Mouse (Mus musculus) stomach, postnatal 0 days (tissue): ENCODE results near the gene Ccdc33. TPM values are rescaled to one million over a fixed set of nuclear protein-coding genes. Genes with fewer than 3 reads are reported as not detected.

Source experiments
- ATAC-seq: fragments of 200-750 bp; cut with Nextera tagmentation; 2 replicates; pipeline ENCODE4 v1.8.0; 2017; ENCODE audit not compliant: low FRiP score, low TSS enrichment
- DNase-seq: peaks from one replicate; pipeline ENCODE4 v3.0.0-alpha.2; 2016; ENCODE audit warnings: low spot score
- H3K27ac ChIP-seq: fragments of 300-500 bp; sonication (generic); replicated peaks from 2 replicates; pipeline ENCODE4 v1.5.1; 2014; ENCODE audit warnings: mild to moderate bottlenecking, control low read depth
- H3K27me3 ChIP-seq: fragments of 300-500 bp; sonication (generic); 2 replicates; pipeline ENCODE4 v1.6.1; 2014; ENCODE audit warnings: low read length; ENCODE audit not compliant: control insufficient read depth, insufficient read depth
- H3K36me3 ChIP-seq: fragments of 300-500 bp; sonication (generic); 2 replicates; pipeline ENCODE4 v1.6.1; 2014; ENCODE audit warnings: low read length, mixed read lengths; ENCODE audit not compliant: control insufficient read depth, insufficient read depth
- H3K4me1 ChIP-seq: fragments of 300-500 bp; sonication (generic); replicated peaks from 2 replicates; pipeline ENCODE4 v1.6.1; 2014; ENCODE audit warnings: antibody characterized with exemption; ENCODE audit not compliant: control insufficient read depth, insufficient read depth
- H3K4me2 ChIP-seq: fragments of 300-500 bp; sonication (generic); replicated peaks from 2 replicates; pipeline ENCODE4 v1.6.1; 2014; ENCODE audit warnings: low read depth, mild to moderate bottlenecking, control low read depth, moderate library complexity
- H3K4me3 ChIP-seq: fragments of 300-500 bp; sonication (generic); 2 replicates; pipeline ENCODE4 v1.5.1; 2014; ENCODE audit warnings: low read depth, low read length, control low read depth
- H3K9ac ChIP-seq: fragments of 300-500 bp; sonication (generic); 2 replicates; pipeline ENCODE4 v1.6.1; 2014; ENCODE audit warnings: mild to moderate bottlenecking, low read length, control low read depth, mixed read lengths
- H3K9me3 ChIP-seq: fragments of 300-500 bp; sonication (generic); 2 replicates; pipeline ENCODE4 v1.6.1; 2016; ENCODE audit warnings: low read length; ENCODE audit not compliant: control insufficient read depth
- CTCF ChIP-seq: IDR thresholded peaks from 2 replicates; pipeline ENCODE4 v1.5.1; 2016; ENCODE audit warnings: antibody characterized with exemption, low read depth, mild to moderate bottlenecking, moderate library complexity
- EP300 ChIP-seq: optimal IDR thresholded peaks from 2 replicates; pipeline ENCODE3; 2016; ENCODE audit warnings: antibody characterized with exemption
- WGBS: fragments of 180-500 bp; shearing (Covaris S2); extraction: QIAGEN DNeasy Blood & Tissue Kit; methylation state at CpG from one replicate; pipeline ENCODE4 v1.1.7; 2014; 5-methylcytosine and 5-hydroxymethylcytosine counted together
- polyA plus RNA-seq: library from polyadenylated mRNA; unstranded; fragments of >200 nt; fragmentation: Nextera tagmentation; extraction: Ambion mirVana; gene quantifications from 2 replicates; pipeline ENCODE4 v1.2.1, GENCODE M21; 2015

The Ccdc33 gene
- 0.18 TPM in 1 of 2 replicates, not detected in the other for polyA plus RNA-seq

DNA sequence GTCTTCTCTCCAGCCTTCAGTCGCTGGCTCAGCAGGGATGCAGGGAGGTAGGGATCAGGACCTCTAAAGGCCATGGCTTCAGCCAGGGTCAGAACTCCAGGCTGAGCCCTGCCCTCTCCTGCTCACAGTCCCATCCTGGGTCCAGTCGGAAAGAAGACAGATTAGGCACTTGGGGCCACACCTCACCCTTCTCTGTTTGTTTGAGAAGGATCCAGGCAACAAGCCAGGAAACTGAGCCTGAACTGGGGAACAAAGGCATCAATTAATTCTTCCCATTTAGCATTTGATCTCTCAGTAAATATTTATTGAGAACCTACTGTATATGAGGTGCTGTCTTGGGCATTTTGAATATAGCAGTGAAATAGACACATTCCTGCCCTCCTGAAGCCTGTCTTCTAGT lies at the start of gene Ccdc33:
Gene Ccdc33, minus strand, starts transcription at position 153 of the 400 bp plus-strand sequence.
- no peak for TF ChIP-seq CTCF
- TF ChIP-seq EP300, result no peak

GRCm38 (mm10) chr9:58165779-58166178 lies 47.2 kb upstream of the Ccdc33 start:
- Histone ChIP-seq H3K4me3 (no peak overlapping the region), H3K4me1 (no peaks in the 10 kb centered on the region), H3K9ac (no peak overlapping the region), H3K27ac (no peak overlapping the region), H3K4me2 (no peak overlapping the region), H3K36me3 (no peaks in the 10 kb centered on the region), H3K9me3 (no peaks in the 10 kb centered on the region), H3K27me3 (no peaks in the 10 kb centered on the region)
- TF ChIP-seq EP300 (no peak), CTCF (no peak)
- no peak for ATAC-seq
- WGBS, result 74% methylated on average over 1 of the region's 1 CpGs
- DNase-seq, result no peak

More for the DNA sequence above, at the start of gene Ccdc33:
- Histone ChIP-seq H3K4me1 (peaks cover 2% of the 10 kb centered on the region; the same call in 1 of the 2 replicates), H3K27ac (no peak within 1 kb of the TSS), H3K4me3 (no peak within 1 kb of the TSS), H3K4me2 (no peak within 1 kb of the TSS), H3K27me3 (no peaks in the 10 kb centered on the region), H3K36me3 (no peaks in the 10 kb centered on the region), H3K9me3 (no peaks in the 10 kb centered on the region), H3K9ac (no peak within 1 kb of the TSS)
- WGBS, result 20% methylated on average over 2 of the region's 2 CpGs
- ATAC-seq (no peak), DNase-seq (no peak)

GRCm38 (mm10) chr9:58163146-58163545 lies 44.5 kb upstream of the Ccdc33 start:
- no peak overlapping the region for H3K4me3 ChIP-seq
- no peak for DNase-seq
- no peaks in the 10 kb centered on the region for H3K9me3 ChIP-seq
- H3K36me3 ChIP-seq, result no peaks in the 10 kb centered on the region
- H3K4me1 ChIP-seq, result no peaks in the 10 kb centered on the region; the same call in 1 of the 2 replicates
- TF ChIP-seq CTCF (no peak), EP300 (no peak)
- ATAC-seq, result no peak
- H3K4me2 ChIP-seq, result no peak overlapping the region
- H3K9ac ChIP-seq, result no peak overlapping the region
- H3K27me3 ChIP-seq, result no peaks in the 10 kb centered on the region
- WGBS, result 61% methylated on average over 5 of the region's 5 CpGs
- no peak overlapping the region for H3K27ac ChIP-seq

DNA sequence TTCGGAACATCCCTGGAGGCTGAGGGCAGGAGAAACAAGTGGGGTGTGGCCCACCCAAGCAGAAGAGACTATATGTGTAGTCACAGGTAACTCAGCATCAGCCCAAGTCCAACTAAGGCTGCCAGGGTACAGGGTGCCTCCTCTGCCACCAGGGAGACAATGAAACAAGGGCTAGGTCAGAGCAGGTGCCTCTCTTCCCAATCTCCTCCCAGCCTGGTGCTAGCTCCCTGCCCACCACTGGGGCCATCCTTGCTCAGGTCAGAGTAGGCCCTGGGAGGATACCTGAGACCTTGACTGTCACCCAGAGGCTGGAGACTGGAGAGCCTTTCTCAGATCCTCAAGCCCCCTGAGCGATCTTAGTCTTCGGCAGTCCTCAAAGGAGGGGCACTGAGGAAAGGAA lies 43.5 kb upstream of the Ccdc33 start:
- H3K9ac ChIP-seq, result no peak overlapping the region
- WGBS, result 93% methylated on average over 3 of the region's 3 CpGs
- H3K9me3 ChIP-seq, result no peaks in the 10 kb centered on the region
- no peaks in the 10 kb centered on the region for H3K36me3 ChIP-seq
- H3K27ac ChIP-seq, result no peak overlapping the region
- DNase-seq, result no peak
- no peak for ATAC-seq
- H3K27me3 ChIP-seq, result no peaks in the 10 kb centered on the region
- no peak overlapping the region for H3K4me3 ChIP-seq
- no peak overlapping the region for H3K4me2 ChIP-seq
- TF ChIP-seq CTCF (no peak), EP300 (no peak)
- H3K4me1 ChIP-seq, result peaks cover under 1% of the 10 kb centered on the region

DNA sequence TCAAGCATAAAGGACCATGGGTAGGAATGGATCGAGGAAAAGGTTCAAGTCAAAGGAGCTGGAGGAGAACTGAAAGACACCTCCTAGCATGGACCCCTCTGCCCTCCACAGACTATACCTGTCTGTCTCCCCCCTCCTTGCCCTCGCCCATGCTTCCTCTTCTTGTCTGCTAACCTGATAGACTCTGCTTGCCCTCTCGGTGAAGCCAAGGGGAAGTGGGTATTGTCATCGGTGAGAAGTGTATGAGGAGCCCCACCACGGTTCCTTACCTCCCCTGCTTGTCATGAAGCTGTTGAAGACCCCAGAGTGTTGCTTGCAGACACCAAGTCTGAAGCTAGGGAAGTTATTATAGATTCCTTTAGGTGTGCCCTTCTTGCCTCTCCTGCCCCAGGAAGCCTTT lies 41.7 kb upstream of the Ccdc33 start:
- Histone ChIP-seq H3K4me1 (peaks cover 2% of the 10 kb centered on the region), H3K9ac (no peak overlapping the region), H3K4me2 (no peak overlapping the region), H3K4me3 (no peak overlapping the region), H3K36me3 (no peaks in the 10 kb centered on the region), H3K9me3 (no peaks in the 10 kb centered on the region), H3K27ac (peak overlapping the region; percentile 94), H3K27me3 (no peaks in the 10 kb centered on the region)
- no peak for DNase-seq
- no peak for ATAC-seq
- 59% methylated on average over 5 of the region's 5 CpGs for WGBS
- TF ChIP-seq CTCF (no peak), EP300 (no peak)

- no peaks in the 10 kb centered on the region for H3K36me3 ChIP-seq
- 25% methylated on average over 4 of the region's 4 CpGs for WGBS
- peak; percentile 19; the same call in 1 of the 2 replicates for ATAC-seq
- no peaks in the 10 kb centered on the region for H3K9me3 ChIP-seq
- TF ChIP-seq EP300, result no peak
- TF ChIP-seq CTCF, result no peak
- H3K27me3 ChIP-seq, result no peaks in the 10 kb centered on the region
- peaks cover 2% of the 10 kb centered on the region for H3K4me1 ChIP-seq
- H3K9ac ChIP-seq, result no peak overlapping the region
- DNase-seq, result no peak
- H3K4me2 ChIP-seq, result 0 out of 2 replicates have a peak overlapping the region, but pooled peaks have one; percentile 64
- peak overlapping the region; percentile 94 for H3K27ac ChIP-seq
- no peak overlapping the region for H3K4me3 ChIP-seq
Measured at GRCm38 (mm10) chr9:58159855-58160254, 41.2 kb upstream of the Ccdc33 start.
